Mouse (Mus musculus) limb, embryonic 11.5 days (tissue): Measurements from ENCODE around the gene Rasa3. TPM values are rescaled to one million over a fixed set of nuclear protein-coding genes. Genes with fewer than 3 reads are reported as not detected.
A peak's percentile ranks its signal among the peaks of the same experiment; 100 is the strongest.

Experiments used
- ATAC-seq: fragments of 200-750 bp; cut with Nextera tagmentation; 2 replicates; pipeline ENCODE4 v1.8.0; 2017; ENCODE audit warnings: low read depth; ENCODE audit not compliant: insufficient number of reproducible peaks, low FRiP score, low TSS enrichment
- DNase-seq: peaks from one replicate; pipeline ENCODE4 v3.0.0-alpha.2; 2015; ENCODE audit warnings: low spot score
- H3K27ac ChIP-seq: fragments of 300-500 bp; sonication (generic); replicated peaks from 2 replicates; pipeline ENCODE4 v1.5.1; 2014; ENCODE audit warnings: low read depth, mild to moderate bottlenecking, low read length
- H3K27me3 ChIP-seq: fragments of 300-500 bp; sonication (generic); 2 replicates; pipeline ENCODE4 v1.6.1; 2014; ENCODE audit warnings: mild to moderate bottlenecking, low read length, mixed read lengths; ENCODE audit not compliant: control insufficient read depth, insufficient read depth
- H3K36me3 ChIP-seq: fragments of 300-500 bp; sonication (generic); 2 replicates; pipeline ENCODE4 v1.6.1; 2014; ENCODE audit warnings: mild to moderate bottlenecking, low read length, moderate library complexity, mixed read lengths; ENCODE audit not compliant: control insufficient read depth, insufficient read depth
- H3K4me1 ChIP-seq: fragments of 300-500 bp; sonication (generic); 2 replicates; pipeline ENCODE4 v1.6.1; 2014; ENCODE audit warnings: low read length, mixed read lengths; ENCODE audit not compliant: control insufficient read depth, insufficient read depth
- H3K4me2 ChIP-seq: fragments of 300-500 bp; sonication (generic); 2 replicates; pipeline ENCODE4 v1.6.1; 2014; ENCODE audit warnings: low read depth, mild to moderate bottlenecking, moderate library complexity; ENCODE audit not compliant: severe bottlenecking
- H3K4me3 ChIP-seq: fragments of 300-500 bp; sonication (generic); 2 replicates; pipeline ENCODE4 v1.5.1; 2014; ENCODE audit warnings: low read depth, low read length
- H3K9ac ChIP-seq: fragments of 300-500 bp; sonication (generic); 2 replicates; pipeline ENCODE4 v1.6.1; 2014; ENCODE audit warnings: mild to moderate bottlenecking, low read length
- H3K9me3 ChIP-seq: fragments of 300-500 bp; sonication (generic); 2 replicates; pipeline ENCODE4 v1.6.1; 2016; ENCODE audit warnings: low read length; ENCODE audit not compliant: control insufficient read depth
- WGBS: fragments of 180-500 bp; shearing (Covaris S2); extraction: QIAGEN DNeasy Blood & Tissue Kit; methylation state at CpG from one replicate; pipeline ENCODE4 v1.1.7; 2014; 5-methylcytosine and 5-hydroxymethylcytosine counted together
- polyA plus RNA-seq: library from polyadenylated mRNA; unstranded; fragments of >200 nt; fragmentation: Nextera tagmentation; extraction: Ambion mirVana; gene quantifications from 2 replicates; pipeline ENCODE4 v1.2.1, GENCODE M21; 2014

The Rasa3 gene
- polyA plus RNA-seq, 1 experiment from 2014 or later, result 16.6 TPM

DNA sequence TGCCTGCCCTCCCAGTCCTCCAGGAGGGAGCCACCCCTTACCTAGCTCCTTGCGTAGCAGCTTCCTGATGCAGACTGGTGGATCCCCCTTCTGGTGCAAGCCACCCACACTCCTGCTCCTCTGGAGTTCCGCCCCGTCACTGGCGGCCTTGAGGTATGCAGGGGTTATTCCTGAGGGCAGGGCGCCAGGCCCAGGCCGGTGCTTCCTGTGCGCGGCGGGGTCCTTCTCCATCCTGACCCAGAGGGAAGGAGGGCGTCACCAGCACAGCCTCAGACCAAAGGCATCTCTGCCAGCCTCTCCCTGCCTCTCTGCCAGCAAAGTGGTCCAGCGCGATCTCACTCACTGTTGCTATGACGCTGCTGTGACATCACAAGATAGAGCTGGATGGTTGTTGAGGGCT, 115.3 kb downstream of the Rasa3 start, which contains the start of gene 1700029H14Rik:
Gene 1700029H14Rik (minus strand): TSS at position 344 of the 400 bp plus-strand sequence.
- no peaks in the 10 kb centered on the region for H3K9me3 ChIP-seq
- H3K27me3 ChIP-seq, result no peaks in the 10 kb centered on the region
- H3K9ac ChIP-seq, result no peak within 1 kb of the TSS
- H3K4me2 ChIP-seq, result no peak within 1 kb of the TSS
- peak; percentile 33 for DNase-seq
- H3K36me3 ChIP-seq, result no peaks in the 10 kb centered on the region
- no peak within 1 kb of the TSS for H3K27ac ChIP-seq
- H3K4me1 ChIP-seq, result no peaks in the 10 kb centered on the region
- H3K4me3 ChIP-seq, result no peak within 1 kb of the TSS
- whole genome bisulfite sequencing, result 27% methylated on average over 13 of the region's 13 CpGs
- ATAC-seq, result no peak

DNA sequence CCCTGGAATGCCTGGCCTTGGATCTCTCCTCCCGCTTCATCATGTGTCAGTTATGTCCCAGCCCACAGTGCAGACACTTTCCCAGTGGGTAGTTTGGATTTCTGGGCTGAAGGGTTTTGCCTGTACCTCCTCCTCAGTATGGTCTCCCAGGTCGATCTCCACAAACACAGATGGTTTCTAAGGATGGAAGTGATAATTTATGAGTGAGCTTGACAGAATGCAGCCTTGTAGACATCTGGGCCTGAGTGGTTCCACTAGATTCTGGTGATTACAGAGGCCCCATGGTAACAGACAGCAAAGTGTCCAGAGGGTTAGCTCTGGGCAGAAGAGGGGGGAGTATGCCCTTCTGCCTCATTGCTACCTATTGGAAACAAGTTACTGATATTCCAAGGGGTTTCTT, 119.9 kb downstream of the Rasa3 start:
- H3K27ac ChIP-seq, result no peak overlapping the region
- H3K27me3 ChIP-seq, result no peaks in the 10 kb centered on the region
- no peak for ATAC-seq
- no peaks in the 10 kb centered on the region for H3K4me1 ChIP-seq
- no peak for DNase-seq
- H3K4me2 ChIP-seq, result no peak overlapping the region
- H3K9me3 ChIP-seq, result no peaks in the 10 kb centered on the region
- no peak overlapping the region for H3K9ac ChIP-seq
- WGBS, result 64% methylated on average over 2 of the region's 2 CpGs
- H3K4me3 ChIP-seq, result no peak overlapping the region
- H3K36me3 ChIP-seq, result no peaks in the 10 kb centered on the region

DNA sequence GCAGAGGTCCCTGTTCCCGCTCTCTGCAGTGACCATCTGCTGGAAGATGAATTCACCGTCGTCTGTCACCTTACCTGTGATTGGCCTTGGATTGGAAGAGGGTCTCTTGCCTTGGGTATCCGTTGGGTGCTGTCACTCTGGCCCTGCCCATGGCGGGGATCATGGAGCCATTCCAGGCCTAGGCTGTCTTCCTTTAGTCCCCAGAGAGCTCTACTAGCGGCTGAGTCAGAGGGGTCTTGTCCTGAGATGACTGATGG, 125.9 kb downstream of the Rasa3 start:
- Histone ChIP-seq H3K9ac (no peak overlapping the region), H3K36me3 (no peaks in the 10 kb centered on the region), H3K9me3 (no peaks in the 10 kb centered on the region), H3K27ac (no peak overlapping the region), H3K27me3 (no peaks in the 10 kb centered on the region), H3K4me3 (no peak overlapping the region), H3K4me2 (no peak overlapping the region), H3K4me1 (no peaks in the 10 kb centered on the region)
- WGBS, result 95% methylated on average over 6 of the region's 6 CpGs
- ATAC-seq, result no peak
- no peak for DNase-seq

- Histone ChIP-seq H3K27me3 (no peaks in the 10 kb centered on the region), H3K4me3 (no peak overlapping the region), H3K4me2 (no peak overlapping the region), H3K4me1 (no peaks in the 10 kb centered on the region), H3K36me3 (no peaks in the 10 kb centered on the region), H3K9me3 (no peaks in the 10 kb centered on the region), H3K27ac (no peak overlapping the region), H3K9ac (no peak overlapping the region)
- DNase-seq (peak; percentile 87), ATAC-seq (peak; percentile 87)
- WGBS, result 60% methylated on average over 9 of the region's 9 CpGs
These were observed 126.5 kb downstream of the Rasa3 start for GRCm38 (mm10) chr8:13550718-13551573.

GRCm38 (mm10) chr8:13548831-13549230, 128.6 kb downstream of the Rasa3 start:
- ATAC-seq (no peak), DNase-seq (peak; percentile 44)
- Histone ChIP-seq H3K9ac (no peak overlapping the region), H3K9me3 (no peaks in the 10 kb centered on the region), H3K36me3 (no peaks in the 10 kb centered on the region), H3K4me2 (no peak overlapping the region), H3K4me1 (no peaks in the 10 kb centered on the region), H3K27me3 (no peaks in the 10 kb centered on the region), H3K4me3 (no peak overlapping the region), H3K27ac (no peak overlapping the region)
- WGBS, result 59% methylated on average over 9 of the region's 9 CpGs

- WGBS, result 37% methylated on average over 4 of the region's 4 CpGs
- Histone ChIP-seq H3K4me3 (no peak overlapping the region), H3K27ac (no peak overlapping the region), H3K4me1 (no peaks in the 10 kb centered on the region), H3K27me3 (no peaks in the 10 kb centered on the region), H3K36me3 (no peaks in the 10 kb centered on the region), H3K9ac (no peak overlapping the region), H3K9me3 (no peaks in the 10 kb centered on the region), H3K4me2 (no peak overlapping the region)
- DNase-seq (no peak), ATAC-seq (no peak)
These were observed 129.2 kb downstream of the Rasa3 start for GRCm38 (mm10) chr8:13548235-13548634.

GRCm38 (mm10) chr8:13546421-13546820, 131.0 kb downstream of the Rasa3 start:
- Histone ChIP-seq H3K27ac (no peak overlapping the region), H3K4me3 (no peak overlapping the region), H3K4me2 (no peak overlapping the region), H3K9ac (no peak overlapping the region), H3K27me3 (no peaks in the 10 kb centered on the region), H3K4me1 (no peaks in the 10 kb centered on the region), H3K9me3 (no peaks in the 10 kb centered on the region), H3K36me3 (no peaks in the 10 kb centered on the region)
- no peak for ATAC-seq
- WGBS, result 86% methylated on average over 4 of the region's 4 CpGs
- no peak for DNase-seq

DNA sequence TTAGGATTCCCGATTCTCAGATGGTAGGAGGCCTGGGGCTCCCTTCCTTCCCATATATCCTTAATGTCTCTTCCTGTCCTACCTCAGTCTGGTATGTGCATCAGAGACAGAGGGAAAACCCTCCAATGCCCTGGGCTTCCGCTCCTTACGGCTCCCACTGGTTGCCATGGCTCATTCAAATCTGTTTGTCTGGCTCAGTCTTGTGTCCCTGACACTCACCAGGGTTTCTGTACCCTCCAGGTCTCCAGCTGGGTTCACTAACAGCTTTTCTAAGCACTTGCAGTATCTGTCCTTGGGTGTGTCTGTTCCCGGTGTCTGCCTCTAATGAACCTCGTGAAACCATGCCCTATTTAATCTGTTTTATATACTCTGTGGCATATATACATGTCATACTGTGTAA, 135.9 kb downstream of the Rasa3 start:
- Histone ChIP-seq H3K4me3 (no peak overlapping the region), H3K4me1 (no peaks in the 10 kb centered on the region), H3K9me3 (no peaks in the 10 kb centered on the region), H3K36me3 (no peaks in the 10 kb centered on the region), H3K9ac (no peak overlapping the region), H3K27ac (no peak overlapping the region), H3K27me3 (no peaks in the 10 kb centered on the region), H3K4me2 (no peak overlapping the region)
- ATAC-seq (no peak), DNase-seq (no peak)
- 77% methylated on average over 5 of the region's 5 CpGs for WGBS

GRCm38 (mm10) chr8:13540122-13540521, 137.3 kb downstream of the Rasa3 start:
- Histone ChIP-seq H3K4me3 (no peak overlapping the region), H3K27ac (no peak overlapping the region), H3K4me1 (no peaks in the 10 kb centered on the region), H3K36me3 (no peaks in the 10 kb centered on the region), H3K4me2 (no peak overlapping the region), H3K9me3 (no peaks in the 10 kb centered on the region), H3K9ac (no peak overlapping the region), H3K27me3 (no peaks in the 10 kb centered on the region)
- ATAC-seq, result no peak
- DNase-seq, result no peak
- 91% methylated on average over 5 of the region's 5 CpGs for WGBS
